ENCODE assay signal across 20 mouse cellular contexts in genomic region chr11:91463578-91464401, GRCm38 (mm10).
A peak's percentile ranks its signal among the peaks of the same experiment; 100 is the strongest.
DNase-seq lines count a peak whose midpoint lies in the region; ATAC-seq and TF ChIP-seq lines count a peak whose summit lies in the region.
"Had no signal": no experiment of that assay in that cellular context is flagged by ENCODE, and none has a peak within 500 bp of the region (broad histone marks: within the 10 kb centered on the region; RNA-seq: fewer than 3 reads in every experiment).

No protein-coding gene starts in this region.

- no peak overlapping the region for H3K4me3 ChIP-seq in midbrain, embryonic 12.5 days
- no peak overlapping the region for H3K4me3 ChIP-seq in midbrain, embryonic 11.5 days (ENCODE audit: low read depth, low read length)
- H3K4me3 ChIP-seq in forebrain, embryonic 16.5 days (replicated peaks; ENCODE audit: low read length): no peak overlapping the region
- H3K4me3 ChIP-seq: embryonic facial prominence, embryonic 12.5 days; heart, embryonic 10.5 days; hindbrain, embryonic 13.5 days had no signal

- no peak for TF ChIP-seq POLR2A in brain, embryonic 14.5 days (IDR thresholded peaks at IDR 0.05; ENCODE audit: borderline replicate concordance, extremely low read depth, insufficient read depth, insufficient read length, poor library complexity, severe bottlenecking)

- no peak for TF ChIP-seq CTCF in brain, embryonic 14.5 days (IDR thresholded peaks at IDR 0.05; ENCODE audit: borderline replicate concordance, extremely low read depth, insufficient read depth, insufficient read length)

- H3K9me3 ChIP-seq in midbrain, embryonic 12.5 days: no peaks in the 10 kb centered on the region
- no peaks in the 10 kb centered on the region for H3K9me3 ChIP-seq in midbrain, embryonic 11.5 days (ENCODE audit: control insufficient read depth, low read length)
- no peaks in the 10 kb centered on the region for H3K9me3 ChIP-seq in forebrain, embryonic 16.5 days (ENCODE audit: control insufficient read depth, low read length)
- H3K9me3 ChIP-seq: embryonic facial prominence, embryonic 12.5 days; heart, embryonic 10.5 days; hindbrain, embryonic 13.5 days had no signal

- no peak overlapping the region for H3K4me2 ChIP-seq in midbrain, embryonic 12.5 days (replicated peaks)
- H3K4me2 ChIP-seq in midbrain, embryonic 11.5 days: no peak overlapping the region
- H3K4me2 ChIP-seq in forebrain, embryonic 16.5 days (ENCODE audit: low read length): no peak overlapping the region; the same call in 1 of the 2 replicates
- H3K4me2 ChIP-seq: embryonic facial prominence, embryonic 12.5 days; hindbrain, embryonic 13.5 days had no signal

- no peaks in the 10 kb centered on the region for H3K27me3 ChIP-seq in midbrain, embryonic 12.5 days
- H3K27me3 ChIP-seq in midbrain, embryonic 11.5 days (ENCODE audit: control insufficient read depth, insufficient read depth, low read length): no peaks in the 10 kb centered on the region
- H3K27me3 ChIP-seq in forebrain, embryonic 16.5 days (replicated peaks; ENCODE audit: control insufficient read depth, insufficient read depth, low read length): no peaks in the 10 kb centered on the region
- H3K27me3 ChIP-seq: embryonic facial prominence, embryonic 12.5 days; hindbrain, embryonic 13.5 days had no signal

- no peak for DNase-seq in midbrain, embryonic 11.5 days (ENCODE audit: low spot score, missing footprints)
- peak; percentile 4 for DNase-seq in NIH3T3 (ENCODE audit: low read depth)
- DNase-seq in brain, embryonic 14.5 days (ENCODE audit: low read depth): peak; percentile 71
- no peak for DNase-seq in right cerebral cortex, postnatal 14 days
- DNase-seq in thymus, adult 18-20 months: no peak
- DNase-seq: adrenal gland, adult 8-10 months; adrenal gland, postnatal 36 days; cerebellum, adult 11-12 months; cerebellum, adult 9-10 months; cerebellum, postnatal 25 days; gastrocnemius, postnatal 10 days; heart, adult 18-20 months; heart, postnatal 10 days; heart, postnatal 4 days had no signal

- H3K27ac ChIP-seq in midbrain, embryonic 12.5 days (replicated peaks): no peak overlapping the region
- H3K27ac ChIP-seq in midbrain, embryonic 11.5 days (ENCODE audit: low read depth, low read length): no peak overlapping the region
- H3K27ac ChIP-seq in forebrain, embryonic 16.5 days (ENCODE audit: low read length): no peak overlapping the region
- H3K27ac ChIP-seq: embryonic facial prominence, embryonic 12.5 days; heart, embryonic 10.5 days; hindbrain, embryonic 13.5 days had no signal

- peak; percentile 62 for ATAC-seq in midbrain, embryonic 12.5 days (ENCODE audit: low FRiP score, low read depth)
- ATAC-seq in midbrain, embryonic 11.5 days (ENCODE audit: low FRiP score): no peak
- peak; percentile 23; the same call in 1 of the 2 replicates for ATAC-seq in forebrain, embryonic 16.5 days
- ATAC-seq: intestine, embryonic 16.5 days had no signal

- WGBS in midbrain, embryonic 12.5 days: 41% methylated on average over 8 of the region's 8 CpGs
- WGBS in midbrain, embryonic 11.5 days: 53% methylated on average over 8 of the region's 8 CpGs
- 5% methylated on average over 8 of the region's 8 CpGs for WGBS in forebrain, embryonic 16.5 days

- no peak overlapping the region for H3K9ac ChIP-seq in midbrain, embryonic 12.5 days (replicated peaks)
- H3K9ac ChIP-seq in midbrain, embryonic 11.5 days (ENCODE audit: low read length): no peak overlapping the region
- H3K9ac ChIP-seq in forebrain, embryonic 16.5 days (replicated peaks; ENCODE audit: low read depth, low read length): no peak overlapping the region
- H3K9ac ChIP-seq: embryonic facial prominence, embryonic 12.5 days; hindbrain, embryonic 13.5 days had no signal

- 0 out of 2 replicates have a peak, but pooled peaks cover 10% of the 10 kb centered on the region for H3K4me1 ChIP-seq in midbrain, embryonic 12.5 days
- H3K4me1 ChIP-seq in midbrain, embryonic 11.5 days (ENCODE audit: control insufficient read depth, insufficient read depth, low read length): no peaks in the 10 kb centered on the region
- H3K4me1 ChIP-seq in forebrain, embryonic 16.5 days (replicated peaks; ENCODE audit: control insufficient read depth, insufficient read depth, low read length): no peaks in the 10 kb centered on the region; the same call in 1 of the 2 replicates
- H3K4me1 ChIP-seq: embryonic facial prominence, embryonic 12.5 days; heart, embryonic 10.5 days; hindbrain, embryonic 13.5 days had no signal

- no peaks in the 10 kb centered on the region for H3K36me3 ChIP-seq in midbrain, embryonic 12.5 days
- no peaks in the 10 kb centered on the region for H3K36me3 ChIP-seq in midbrain, embryonic 11.5 days (ENCODE audit: control insufficient read depth, insufficient read depth, low read length)
- H3K36me3 ChIP-seq in forebrain, embryonic 16.5 days (ENCODE audit: control insufficient read depth, insufficient read depth): no peaks in the 10 kb centered on the region
- H3K36me3 ChIP-seq: embryonic facial prominence, embryonic 12.5 days; heart, embryonic 10.5 days; hindbrain, embryonic 13.5 days had no signal

Comparison
In these comparisons a context has a peak if more than half of its experiments do, and no peak if none do; other contexts are left out.
1. DNase-seq: peak in NIH3T3 (single experiment) and brain, embryonic 14.5 days (single experiment); none in midbrain, embryonic 11.5 days (single experiment), right cerebral cortex, postnatal 14 days (single experiment) and thymus, adult 18-20 months (0 of 2).